15 mouse cellular contexts compared by ENCODE assay signal in genomic region chr2:75670446-75671336, GRCm38 (mm10). TPM values are rescaled to one million over a fixed set of nuclear protein-coding genes. Genes with fewer than 3 reads are reported as not detected.
DNase-seq lines count a peak whose midpoint lies in the region; ATAC-seq and TF ChIP-seq lines count a peak whose summit lies in the region.
"Had no signal": no experiment of that assay in that cellular context is flagged by ENCODE, and none has a peak within 500 bp of the region (broad histone marks: within the 10 kb centered on the region; RNA-seq: fewer than 3 reads in every experiment).

No protein-coding gene starts in this region.

- H3K4me3 ChIP-seq in heart, postnatal 0 days (ENCODE audit: low read depth, low read length), result no peak overlapping the region
- no peak overlapping the region for H3K4me3 ChIP-seq in midbrain, embryonic 11.5 days (ENCODE audit: low read depth, low read length)
- H3K4me3 ChIP-seq in midbrain, postnatal 0 days (ENCODE audit: low read depth, low read length), result no peak overlapping the region
- no peak overlapping the region for H3K4me3 ChIP-seq in intestine, postnatal 0 days (ENCODE audit: low read depth, low read length)
- H3K4me3 ChIP-seq: neural tube, embryonic 13.5 days had no signal

- TF ChIP-seq CTCF in heart, postnatal 0 days (IDR thresholded peaks at IDR 0.05; ENCODE audit: low read depth), result peak; percentile 14; the same call in 1 of the 2 replicates
- no peak for TF ChIP-seq CTCF in midbrain, postnatal 0 days (IDR thresholded peaks at IDR 0.05)
- TF ChIP-seq CTCF in intestine, postnatal 0 days (IDR thresholded peaks at IDR 0.05; ENCODE audit: low read depth), result peak; percentile 40

- intact Hi-C loops in heart, postnatal 14 days (cut with DNase I), result no loop called here

- H3K27me3 ChIP-seq in heart, postnatal 0 days (ENCODE audit: control insufficient read depth, insufficient read depth, low read length), result no peaks in the 10 kb centered on the region
- no peaks in the 10 kb centered on the region for H3K27me3 ChIP-seq in midbrain, embryonic 11.5 days (ENCODE audit: control insufficient read depth, insufficient read depth, low read length)
- H3K27me3 ChIP-seq in midbrain, postnatal 0 days (ENCODE audit: insufficient read depth, low read length), result no peaks in the 10 kb centered on the region
- no peaks in the 10 kb centered on the region for H3K27me3 ChIP-seq in intestine, postnatal 0 days (replicated peaks; ENCODE audit: control insufficient read depth, insufficient read depth, low read length)
- H3K27me3 ChIP-seq: neural tube, embryonic 13.5 days had no signal

- no peak for DNase-seq in heart, postnatal 0 days (ENCODE audit: low spot score)
- DNase-seq in heart, postnatal 14 days, result no peak
- DNase-seq in midbrain, embryonic 11.5 days (ENCODE audit: low spot score, missing footprints), result peak; percentile 88
- DNase-seq in midbrain, postnatal 0 days (ENCODE audit: low spot score), result no peak
- DNase-seq in cerebellum, adult 8-10 months, result no peak
- DNase-seq in layer of hippocampus, postnatal 25 days (ENCODE audit: extremely low spot score in 1 of 2, low spot score in 1 of 2), result no peak
- DNase-seq: cerebellum, adult 9-10 months; heart, postnatal 4 days; kidney, postnatal 10 days; lung, adult 2 months; midbrain, embryonic 14.5 days; right cerebral cortex, adult 18-20 months; thymus, postnatal 25 days had no signal

- H3K9ac ChIP-seq in heart, postnatal 0 days (replicated peaks; ENCODE audit: low read depth, low read length), result no peak overlapping the region
- no peak overlapping the region for H3K9ac ChIP-seq in midbrain, embryonic 11.5 days (ENCODE audit: low read length)
- no peak overlapping the region for H3K9ac ChIP-seq in midbrain, postnatal 0 days (replicated peaks; ENCODE audit: low read length, poor library complexity, severe bottlenecking)
- no peak overlapping the region for H3K9ac ChIP-seq in intestine, postnatal 0 days (ENCODE audit: low read depth, low read length)
- H3K9ac ChIP-seq: neural tube, embryonic 13.5 days had no signal

- WGBS in heart, postnatal 0 days, result 80% methylated on average over 6 of the region's 6 CpGs
- 86% methylated on average over 6 of the region's 6 CpGs for WGBS in midbrain, embryonic 11.5 days
- 85% methylated on average over 6 of the region's 6 CpGs for WGBS in midbrain, postnatal 0 days
- WGBS in intestine, postnatal 0 days, result 79% methylated on average over 6 of the region's 6 CpGs

- no peaks in the 10 kb centered on the region for H3K9me3 ChIP-seq in heart, postnatal 0 days (replicated peaks; ENCODE audit: control insufficient read depth, low read length)
- no peaks in the 10 kb centered on the region for H3K9me3 ChIP-seq in midbrain, embryonic 11.5 days (ENCODE audit: control insufficient read depth, low read length)
- no peaks in the 10 kb centered on the region for H3K9me3 ChIP-seq in midbrain, postnatal 0 days (ENCODE audit: low read length)
- H3K9me3 ChIP-seq in intestine, postnatal 0 days (ENCODE audit: control insufficient read depth), result no peaks in the 10 kb centered on the region
- H3K9me3 ChIP-seq: neural tube, embryonic 13.5 days had no signal

- no peak overlapping the region for H3K4me2 ChIP-seq in heart, postnatal 0 days (ENCODE audit: low read depth, low read length)
- no peak overlapping the region for H3K4me2 ChIP-seq in midbrain, embryonic 11.5 days
- H3K4me2 ChIP-seq in midbrain, postnatal 0 days (ENCODE audit: low read depth, low read length, poor library complexity, severe bottlenecking), result no peak overlapping the region
- H3K4me2 ChIP-seq in intestine, postnatal 0 days (replicated peaks; ENCODE audit: low read depth), result no peak overlapping the region
- H3K4me2 ChIP-seq: neural tube, embryonic 13.5 days had no signal

- H3K36me3 ChIP-seq in heart, postnatal 0 days (replicated peaks; ENCODE audit: control insufficient read depth, insufficient read depth, low read length), result peaks cover 8% of the 10 kb centered on the region
- H3K36me3 ChIP-seq in midbrain, embryonic 11.5 days (ENCODE audit: control insufficient read depth, insufficient read depth, low read length), result no peaks in the 10 kb centered on the region
- no peaks in the 10 kb centered on the region for H3K36me3 ChIP-seq in midbrain, postnatal 0 days (ENCODE audit: insufficient read depth, low read length)
- peaks cover 16% of the 10 kb centered on the region for H3K36me3 ChIP-seq in intestine, postnatal 0 days (ENCODE audit: control insufficient read depth, insufficient read depth)

- no peak for ATAC-seq in heart, postnatal 0 days (ENCODE audit: insufficient read depth, low read depth)
- ATAC-seq in midbrain, embryonic 11.5 days (ENCODE audit: low FRiP score), result no peak
- no peak for ATAC-seq in midbrain, postnatal 0 days (ENCODE audit: low FRiP score)
- no peak; the same call in 1 of the 2 replicates for ATAC-seq in intestine, postnatal 0 days

- no peak overlapping the region for H3K27ac ChIP-seq in heart, postnatal 0 days (ENCODE audit: low read depth)
- no peak overlapping the region for H3K27ac ChIP-seq in midbrain, embryonic 11.5 days (ENCODE audit: low read depth, low read length)
- H3K27ac ChIP-seq in midbrain, postnatal 0 days (ENCODE audit: low read depth, low read length), result no peak overlapping the region
- H3K27ac ChIP-seq in intestine, postnatal 0 days (ENCODE audit: low read depth, low read length), result no peak overlapping the region
- H3K27ac ChIP-seq: neural tube, embryonic 13.5 days had no signal

- H3K4me1 ChIP-seq in heart, postnatal 0 days (ENCODE audit: control insufficient read depth, insufficient read depth), result no peaks in the 10 kb centered on the region
- H3K4me1 ChIP-seq in midbrain, embryonic 11.5 days (ENCODE audit: control insufficient read depth, insufficient read depth, low read length), result no peaks in the 10 kb centered on the region
- no peaks in the 10 kb centered on the region for H3K4me1 ChIP-seq in midbrain, postnatal 0 days (ENCODE audit: insufficient read depth, low read length)
- no peaks in the 10 kb centered on the region for H3K4me1 ChIP-seq in intestine, postnatal 0 days (replicated peaks; ENCODE audit: control insufficient read depth, insufficient read depth, low read length)
- H3K4me1 ChIP-seq: neural tube, embryonic 13.5 days had no signal

- TF ChIP-seq EP300 in heart, postnatal 0 days (IDR thresholded peaks at IDR 0.05; ENCODE audit: low read depth), result no peak

RNA-seq across cellular contexts. Expression of gene Hnrnpa3, which starts 11.6 kb away (rescaled TPM):
- 26.0 and 33.9 TPM in 2 replicates for total RNA-seq in heart, postnatal 0 days (2014; rRNA removed; ENCODE audit: low replicate concordance)
- polyA plus RNA-seq in heart, postnatal 0 days (2015; fragmentation: Nextera tagmentation; extraction: Ambion mirVana), result 93.6 and 102 TPM in 2 replicates
- total RNA-seq in heart, postnatal 14 days (2021), result 100 to 1,000 TPM; 192 to 229 TPM
- 310 and 336 TPM in 2 replicates for polyA plus RNA-seq in midbrain, embryonic 11.5 days (2014; fragmentation: Nextera tagmentation; extraction: Ambion mirVana)
- 83.7 and 116 TPM in 2 replicates for total RNA-seq in midbrain, postnatal 0 days (2014; rRNA removed)
- 87.7 and 96.6 TPM in 2 replicates for polyA plus RNA-seq in midbrain, postnatal 0 days (2015; fragmentation: Nextera tagmentation; extraction: Ambion mirVana)
- 149 and 151 TPM in 2 replicates for polyA plus RNA-seq in intestine, postnatal 0 days (2015; fragmentation: Nextera tagmentation; extraction: Ambion mirVana)
- 100 to 1,000 TPM; 273 to 314 TPM for total RNA-seq in layer of hippocampus, postnatal 25 days (2021)

RNA-seq across cellular contexts. Expression of gene Nfe2l2, which starts 33.8 kb away (rescaled TPM):
- total RNA-seq in heart, postnatal 0 days (2014; rRNA removed; ENCODE audit: low replicate concordance), result 47.1 and 55.2 TPM in 2 replicates
- polyA plus RNA-seq in heart, postnatal 0 days (2015; fragmentation: Nextera tagmentation; extraction: Ambion mirVana), result 50.1 and 50.4 TPM in 2 replicates
- total RNA-seq in heart, postnatal 14 days (2021), result 10 to 100 TPM; 67.5 to 78.8 TPM
- 27.0 and 31.8 TPM in 2 replicates for polyA plus RNA-seq in midbrain, embryonic 11.5 days (2014; fragmentation: Nextera tagmentation; extraction: Ambion mirVana)
- total RNA-seq in midbrain, postnatal 0 days (2014; rRNA removed), result 8.9 and 9.0 TPM in 2 replicates
- polyA plus RNA-seq in midbrain, postnatal 0 days (2015; fragmentation: Nextera tagmentation; extraction: Ambion mirVana), result 11.3 and 12.5 TPM in 2 replicates
- 93.6 and 98.0 TPM in 2 replicates for polyA plus RNA-seq in intestine, postnatal 0 days (2015; fragmentation: Nextera tagmentation; extraction: Ambion mirVana)
- 10 to 100 TPM; 12.1 to 12.3 TPM for total RNA-seq in layer of hippocampus, postnatal 25 days (2021)
